8 mouse cellular contexts compared by ENCODE assay signal in genomic region chr5:114680676-114681285, GRCm38 (mm10). TPM values are rescaled to one million over a fixed set of nuclear protein-coding genes. Genes with fewer than 3 reads are reported as not detected.
DNase-seq lines count a peak whose midpoint lies in the region; ATAC-seq and TF ChIP-seq lines count a peak whose summit lies in the region.

No protein-coding gene starts in this region.

- WGBS in hindbrain, postnatal 0 days = 78% methylated on average over 19 of the region's 19 CpGs
- WGBS in hindbrain, embryonic 13.5 days = 81% methylated on average over 19 of the region's 19 CpGs

- no peak for DNase-seq in hindbrain, postnatal 0 days (ENCODE audit: low spot score)
- peak; percentile 74 for DNase-seq in CD4-positive, CD25-positive, alpha-beta regulatory T cell, adult 2 months (ENCODE audit: low read depth, low spot score)
- peak; percentile 35 for DNase-seq in lung, postnatal 10 days
- DNase-seq in right cerebral cortex, postnatal 10 days (ENCODE audit: low spot score in 2 of 2) = no peak
- DNase-seq in left cerebral cortex, postnatal 14 days (ENCODE audit: low spot score in 2 of 2) = no peak
- DNase-seq in adrenal gland, adult 2 months = no peak

- H3K4me2 ChIP-seq in hindbrain, postnatal 0 days (ENCODE audit: low read depth, low read length) = no peak overlapping the region
- H3K4me2 ChIP-seq in hindbrain, embryonic 13.5 days = no peak overlapping the region

- intact Hi-C loops in left cerebral cortex, postnatal 14 days (cut with DNase I) = no loop called here

- peaks cover 5% of the 10 kb centered on the region for H3K36me3 ChIP-seq in hindbrain, postnatal 0 days (ENCODE audit: insufficient read depth, low read length)
- peaks cover 24% of the 10 kb centered on the region for H3K36me3 ChIP-seq in hindbrain, embryonic 13.5 days

- peak overlapping the region; percentile 32; the same call in 1 of the 2 replicates for H3K27ac ChIP-seq in hindbrain, postnatal 0 days
- H3K27ac ChIP-seq in hindbrain, embryonic 13.5 days = no peak overlapping the region; the same call in 1 of the 2 replicates
- 0 out of 2 replicates have a peak overlapping the region, but pooled peaks have one; percentile 17 for H3K27ac ChIP-seq in cortical plate, adult 2 months (ENCODE audit: insufficient read depth, low read length)

- no peak for TF ChIP-seq CTCF in hindbrain, postnatal 0 days (IDR thresholded peaks at IDR 0.05; ENCODE audit: low read depth)
- no peak for TF ChIP-seq CTCF in cortical plate, adult 2 months (IDR thresholded peaks at IDR 0.05; ENCODE audit: extremely low read depth, insufficient read depth, low read length)

- H3K9ac ChIP-seq in hindbrain, postnatal 0 days (replicated peaks; ENCODE audit: low read length) = no peak overlapping the region
- no peak overlapping the region for H3K9ac ChIP-seq in hindbrain, embryonic 13.5 days

- TF ChIP-seq POLR2A in cortical plate, adult 2 months (IDR thresholded peaks at IDR 0.05; ENCODE audit: extremely low read depth, insufficient read depth, low read length) = no peak

- peaks cover 16% of the 10 kb centered on the region; the same call in 1 of the 2 replicates for H3K4me1 ChIP-seq in hindbrain, postnatal 0 days (ENCODE audit: insufficient read depth, low read length)
- H3K4me1 ChIP-seq in hindbrain, embryonic 13.5 days (replicated peaks) = peaks cover 24% of the 10 kb centered on the region
- H3K4me1 ChIP-seq in cortical plate, adult 2 months (ENCODE audit: control insufficient read depth, insufficient read depth, low read length) = no peaks in the 10 kb centered on the region

- no peaks in the 10 kb centered on the region for H3K9me3 ChIP-seq in hindbrain, postnatal 0 days (ENCODE audit: low read length)
- no peaks in the 10 kb centered on the region for H3K9me3 ChIP-seq in hindbrain, embryonic 13.5 days

- no peak for ATAC-seq in hindbrain, postnatal 0 days
- no peak for ATAC-seq in hindbrain, embryonic 13.5 days (ENCODE audit: low FRiP score)

- H3K4me3 ChIP-seq in hindbrain, postnatal 0 days (ENCODE audit: low read length) = no peak overlapping the region
- no peak overlapping the region for H3K4me3 ChIP-seq in hindbrain, embryonic 13.5 days
- H3K4me3 ChIP-seq in cortical plate, adult 2 months (ENCODE audit: insufficient read depth, low read length) = no peak overlapping the region

- H3K27me3 ChIP-seq in hindbrain, postnatal 0 days (ENCODE audit: insufficient read depth, low read length) = no peaks in the 10 kb centered on the region
- no peaks in the 10 kb centered on the region for H3K27me3 ChIP-seq in hindbrain, embryonic 13.5 days

RNA-seq across cellular contexts. Expression of gene Gltp, which starts 10.0 kb away (rescaled TPM):
- 36.3 and 51.0 TPM in 2 replicates for total RNA-seq in hindbrain, postnatal 0 days (2014; rRNA removed)
- 55.0 and 55.1 TPM in 2 replicates for polyA plus RNA-seq in hindbrain, postnatal 0 days (2015; fragmentation: Nextera tagmentation; extraction: Ambion mirVana)
- polyA plus RNA-seq in hindbrain, embryonic 13.5 days (2015; fragmentation: Nextera tagmentation; extraction: Ambion mirVana) = 41.5 and 42.9 TPM in 2 replicates
- 58.0 and 69.6 TPM in 2 replicates for polyA plus RNA-seq in cortical plate, adult 2 months (2012; rRNA removed)
- total RNA-seq in left cerebral cortex, postnatal 14 days (2021) = 10 to 100 TPM; 32.1 to 39.2 TPM
- 10 to 100 TPM; 48.5 to 64.7 TPM for total RNA-seq in adrenal gland, adult 2 months (2021)
- polyA plus RNA-seq in adrenal gland, adult 2 months (2012; rRNA removed) = 135 and 167 TPM in 2 replicates

RNA-seq across cellular contexts. Expression of gene Trpv4, which starts 22.6 kb away (rescaled TPM):
- total RNA-seq in hindbrain, postnatal 0 days (2014; rRNA removed) = 2.7 TPM in 2 replicates
- 3.0 and 3.4 TPM in 2 replicates for polyA plus RNA-seq in hindbrain, postnatal 0 days (2015; fragmentation: Nextera tagmentation; extraction: Ambion mirVana)
- polyA plus RNA-seq in hindbrain, embryonic 13.5 days (2015; fragmentation: Nextera tagmentation; extraction: Ambion mirVana) = 0.53 and 0.65 TPM in 2 replicates
- 1.7 and 2.1 TPM in 2 replicates for polyA plus RNA-seq in cortical plate, adult 2 months (2012; rRNA removed)
- 1 to 10 TPM; 2.0 to 2.2 TPM for total RNA-seq in left cerebral cortex, postnatal 14 days (2021)
- total RNA-seq in adrenal gland, adult 2 months (2021) = 1 to 10 TPM; 2.5 to 3.1 TPM
- polyA plus RNA-seq in adrenal gland, adult 2 months (2012; rRNA removed) = 4.5 and 5.4 TPM in 2 replicates

RNA-seq across cellular contexts. Expression of gene Tchp, which starts 26.8 kb away (rescaled TPM):
- 9.0 and 12.7 TPM in 2 replicates for total RNA-seq in hindbrain, postnatal 0 days (2014; rRNA removed)
- 14.4 and 15.6 TPM in 2 replicates for polyA plus RNA-seq in hindbrain, postnatal 0 days (2015; fragmentation: Nextera tagmentation; extraction: Ambion mirVana)
- 18.3 and 21.1 TPM in 2 replicates for polyA plus RNA-seq in hindbrain, embryonic 13.5 days (2015; fragmentation: Nextera tagmentation; extraction: Ambion mirVana)
- 14.8 and 15.6 TPM in 2 replicates for polyA plus RNA-seq in cortical plate, adult 2 months (2012; rRNA removed)
- 10 to 100 TPM; 11.9 to 12.3 TPM for total RNA-seq in left cerebral cortex, postnatal 14 days (2021)
- 1 to 10 TPM; 5.5 to 7.6 TPM for total RNA-seq in adrenal gland, adult 2 months (2021)
- 13.8 and 14.2 TPM in 2 replicates for polyA plus RNA-seq in adrenal gland, adult 2 months (2012; rRNA removed)

Comparison
In these comparisons a context has a peak if more than half of its experiments do, and no peak if none do; other contexts are left out.
1. DNase-seq: peak in CD4-positive, CD25-positive, alpha-beta regulatory T cell, adult 2 months (single experiment) and lung, postnatal 10 days (single experiment); none in hindbrain, postnatal 0 days (single experiment), right cerebral cortex, postnatal 10 days (0 of 2), left cerebral cortex, postnatal 14 days (0 of 2) and adrenal gland, adult 2 months (single experiment).